Mouse (Mus musculus): ENCODE measurements at regions not wholly inside any gene's neighbourhood (a gene's known extent, or its start where the extent isn't known, plus 50 kb on each side); places are given as distances from the start of the nearest gene placed in this dataset.

- Histone ChIP-seq H3K36me3 (no peaks in the 10 kb centered on the region), H3K9ac (no peak overlapping the region), H3K4me3 (replicated peaks) (no peak overlapping the region), H3K9me3 (replicated peaks) (no peaks in the 10 kb centered on the region), H3K27me3 (no peaks in the 10 kb centered on the region), H3K27ac (no peak overlapping the region), H3K4me1 (no peaks in the 10 kb centered on the region), H3K4me2 (no peak overlapping the region)
- WGBS: 92% methylated on average over 2 of the region's 2 CpGs
- ATAC-seq (replicated peaks; ENCODE audit: low FRiP score): no peak
Measured at GRCm38 (mm10) chr6:73401059-73401458, 68.4 kb downstream of the 4931417E11Rik start.

DNA sequence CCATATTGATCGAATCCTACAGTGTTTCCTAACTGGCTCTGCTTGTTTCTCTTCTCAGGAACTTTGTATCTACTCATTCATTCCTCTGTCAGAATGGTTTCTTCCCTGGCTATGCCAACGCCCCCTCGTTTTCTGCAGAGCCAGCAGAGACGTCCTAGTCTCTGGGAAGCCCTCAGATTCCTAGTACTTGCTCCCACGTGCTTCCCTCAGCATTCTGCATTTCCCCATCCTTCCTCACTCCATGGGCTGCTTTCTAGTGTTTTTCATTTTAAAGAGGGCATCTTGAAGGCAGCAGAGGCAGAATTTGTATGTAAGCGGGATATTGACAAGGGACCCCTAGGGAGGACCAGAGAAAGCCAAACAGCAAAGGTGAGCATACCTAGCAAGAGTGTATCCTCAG, 80.2 kb downstream of the 4931417E11Rik start:
- Histone ChIP-seq H3K9ac (no peak overlapping the region), H3K4me2 (no peak overlapping the region), H3K4me3 (replicated peaks) (no peak overlapping the region), H3K36me3 (no peaks in the 10 kb centered on the region), H3K27me3 (no peaks in the 10 kb centered on the region), H3K9me3 (replicated peaks) (no peaks in the 10 kb centered on the region), H3K4me1 (no peaks in the 10 kb centered on the region), H3K27ac (no peak overlapping the region)
- WGBS: 58% methylated on average over 6 of the region's 6 CpGs
- no peak for ATAC-seq (replicated peaks; ENCODE audit: low FRiP score)

DNA sequence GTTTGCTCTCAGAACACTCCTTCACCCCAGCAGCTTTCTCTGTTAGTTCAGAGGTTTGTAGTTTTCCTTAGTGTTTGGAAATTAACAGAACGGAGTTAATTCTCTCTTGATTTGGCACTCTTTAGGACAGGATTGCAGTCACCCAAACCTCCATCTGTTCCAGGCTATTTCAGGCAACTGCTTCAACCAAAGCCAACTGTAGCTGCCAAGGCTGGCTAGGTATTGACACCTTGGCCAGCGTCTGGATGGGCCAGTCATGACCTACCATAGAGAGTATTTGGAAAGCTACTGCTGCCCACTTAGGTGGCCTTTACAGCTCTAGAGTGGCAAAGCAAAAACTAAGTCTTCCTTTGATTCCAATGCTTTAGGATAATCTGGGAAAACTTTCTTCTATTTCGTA, 83.2 kb downstream of the 4931417E11Rik start:
- no peaks in the 10 kb centered on the region for H3K9me3 ChIP-seq (replicated peaks)
- H3K4me3 ChIP-seq (replicated peaks): no peak overlapping the region
- no peak for ATAC-seq (replicated peaks; ENCODE audit: low FRiP score)
- no peaks in the 10 kb centered on the region for H3K27me3 ChIP-seq
- 85% methylated on average over 3 of the region's 3 CpGs for WGBS
- H3K4me2 ChIP-seq: no peak overlapping the region
- no peak overlapping the region for H3K27ac ChIP-seq
- no peaks in the 10 kb centered on the region for H3K4me1 ChIP-seq
- H3K9ac ChIP-seq: no peak overlapping the region
- H3K36me3 ChIP-seq: no peaks in the 10 kb centered on the region

DNA sequence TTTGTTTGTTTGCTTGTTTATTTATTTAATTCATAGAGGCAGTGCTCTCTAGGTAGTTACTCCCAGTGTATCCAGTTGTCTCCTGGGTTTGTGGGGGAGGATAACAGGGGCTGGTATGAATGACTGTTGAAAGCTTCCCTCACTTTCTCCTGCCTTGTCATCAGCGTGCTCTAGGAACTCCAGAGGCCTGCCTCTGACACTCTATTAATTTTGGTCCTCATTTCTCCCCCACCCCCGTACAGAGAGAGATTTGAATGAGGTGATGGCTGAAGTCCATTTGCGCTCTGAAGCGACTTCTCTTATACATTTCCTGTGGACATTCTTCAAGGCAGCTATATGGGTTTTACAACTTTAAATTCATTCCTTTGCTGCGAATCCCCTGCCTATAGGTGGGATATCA, 89.6 kb downstream of the 4931417E11Rik start:
- H3K27me3 ChIP-seq: no peaks in the 10 kb centered on the region
- H3K9ac ChIP-seq: no peak overlapping the region
- H3K4me2 ChIP-seq: no peak overlapping the region
- no peak overlapping the region for H3K4me3 ChIP-seq (replicated peaks)
- no peaks in the 10 kb centered on the region for H3K9me3 ChIP-seq (replicated peaks)
- H3K27ac ChIP-seq: no peak overlapping the region
- no peaks in the 10 kb centered on the region for H3K4me1 ChIP-seq
- 78% methylated on average over 5 of the region's 5 CpGs for WGBS
- no peak for ATAC-seq (replicated peaks; ENCODE audit: low FRiP score)
- no peaks in the 10 kb centered on the region for H3K36me3 ChIP-seq

DNA sequence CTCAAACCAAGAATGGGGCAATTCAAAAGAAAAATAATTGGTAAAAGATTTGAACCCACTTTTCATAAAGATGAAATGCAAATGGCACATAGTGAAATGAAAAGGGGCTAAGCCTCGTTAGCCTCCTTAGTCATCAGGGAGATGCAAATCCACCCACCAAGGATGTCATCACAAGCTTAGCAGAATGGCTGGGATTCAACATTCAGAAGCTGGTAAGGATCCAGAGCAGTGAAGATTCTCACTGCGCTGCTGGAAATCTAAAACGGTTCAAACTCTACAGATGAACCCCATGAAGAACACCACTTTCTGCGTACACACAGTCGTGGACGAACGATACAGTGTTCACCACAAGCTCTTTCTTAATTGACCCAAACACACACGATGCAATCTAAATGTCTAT, 91.6 kb downstream of the 4931417E11Rik start:
- 93% methylated on average over 8 of the region's 8 CpGs for WGBS
- H3K4me2 ChIP-seq: no peak overlapping the region
- no peaks in the 10 kb centered on the region for H3K36me3 ChIP-seq
- H3K4me1 ChIP-seq: no peaks in the 10 kb centered on the region
- ATAC-seq (replicated peaks; ENCODE audit: low FRiP score): no peak
- H3K27ac ChIP-seq: no peak overlapping the region
- H3K9ac ChIP-seq: no peak overlapping the region
- H3K27me3 ChIP-seq: no peaks in the 10 kb centered on the region
- no peaks in the 10 kb centered on the region for H3K9me3 ChIP-seq (replicated peaks)
- H3K4me3 ChIP-seq (replicated peaks): no peak overlapping the region

DNA sequence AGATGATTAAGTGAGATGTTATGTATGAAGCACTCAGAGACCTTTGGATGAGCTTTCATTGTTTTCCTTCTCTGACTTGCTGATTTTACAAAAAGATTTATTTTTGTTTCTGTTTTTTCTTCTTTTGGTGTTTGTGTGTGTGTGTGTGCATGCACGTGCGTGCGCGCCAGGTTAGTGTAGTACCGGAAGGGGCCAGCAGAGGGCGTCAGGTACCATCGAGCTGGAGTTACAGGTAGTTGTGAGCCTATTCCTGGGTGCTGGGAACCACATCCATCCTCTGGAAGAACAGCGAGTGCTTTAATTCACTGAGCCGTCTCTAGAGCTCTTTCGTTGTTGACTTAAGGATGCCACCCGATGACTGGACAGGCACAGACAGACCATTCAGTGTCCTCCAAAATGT, 93.2 kb downstream of the 4931417E11Rik start:
- Histone ChIP-seq H3K4me1 (no peaks in the 10 kb centered on the region), H3K4me2 (no peak overlapping the region), H3K9me3 (replicated peaks) (no peaks in the 10 kb centered on the region), H3K9ac (no peak overlapping the region), H3K4me3 (replicated peaks) (no peak overlapping the region), H3K27me3 (no peaks in the 10 kb centered on the region), H3K36me3 (no peaks in the 10 kb centered on the region), H3K27ac (no peak overlapping the region)
- 93% methylated on average over 11 of the region's 11 CpGs for WGBS
- ATAC-seq (replicated peaks; ENCODE audit: low FRiP score): no peak

DNA sequence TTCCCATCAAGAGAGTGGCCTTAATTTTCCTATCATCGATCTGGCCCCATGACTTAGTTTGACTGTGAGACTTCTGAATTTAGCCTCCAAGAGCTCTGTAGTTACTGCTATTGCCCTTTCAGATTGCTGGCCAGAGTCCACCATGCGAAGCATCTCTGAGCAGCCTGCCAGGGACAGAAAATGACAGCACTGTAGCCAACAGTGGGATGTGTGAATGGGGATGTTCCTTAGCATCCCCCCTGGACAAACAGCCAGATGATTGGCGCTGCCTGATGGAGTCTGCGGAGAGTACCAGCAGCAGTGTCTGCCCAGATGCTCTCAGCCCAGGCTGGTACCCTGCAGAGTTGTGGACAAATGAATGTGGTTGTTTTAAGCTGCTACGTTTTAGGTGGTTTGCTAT, 96.6 kb downstream of the 4931417E11Rik start:
- Histone ChIP-seq H3K27me3 (0 out of 2 replicates have a peak, but pooled peaks cover 3% of the 10 kb centered on the region), H3K36me3 (no peaks in the 10 kb centered on the region), H3K9me3 (replicated peaks) (no peaks in the 10 kb centered on the region), H3K4me1 (peaks cover 10% of the 10 kb centered on the region), H3K27ac (no peak overlapping the region), H3K4me2 (no peak overlapping the region), H3K9ac (no peak overlapping the region), H3K4me3 (replicated peaks) (no peak overlapping the region)
- ATAC-seq (replicated peaks; ENCODE audit: low FRiP score): no peak
- 84% methylated on average over 5 of the region's 5 CpGs for WGBS

DNA sequence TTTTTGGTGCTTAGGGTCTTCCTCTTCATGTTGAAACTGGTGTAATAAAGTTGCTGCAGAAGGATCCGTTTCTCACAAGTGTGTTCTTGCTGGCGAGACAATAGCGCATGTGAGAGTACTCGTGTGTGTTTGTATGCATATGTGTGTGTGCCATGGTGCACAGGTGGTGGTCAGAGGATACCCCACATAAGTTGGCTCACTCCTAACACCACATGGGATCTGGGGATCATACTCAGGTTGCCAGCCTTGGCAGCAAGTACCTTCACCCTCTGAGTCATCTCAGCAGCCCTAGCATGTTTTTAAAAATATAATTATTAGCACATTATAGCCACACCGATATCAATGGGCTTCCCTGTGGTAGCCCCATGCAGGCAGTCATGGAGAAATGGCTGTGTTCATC, 97.6 kb downstream of the 4931417E11Rik start:
- no peak for ATAC-seq (replicated peaks; ENCODE audit: low FRiP score)
- Histone ChIP-seq H3K9ac (no peak overlapping the region), H3K4me1 (peaks cover 13% of the 10 kb centered on the region), H3K27ac (no peak overlapping the region), H3K4me3 (replicated peaks) (no peak overlapping the region), H3K9me3 (replicated peaks) (no peaks in the 10 kb centered on the region), H3K27me3 (0 out of 2 replicates have a peak, but pooled peaks cover 3% of the 10 kb centered on the region), H3K4me2 (no peak overlapping the region), H3K36me3 (no peaks in the 10 kb centered on the region)
- 89% methylated on average over 5 of the region's 5 CpGs for whole genome bisulfite sequencing

GRCm38 (mm10) chr6:73370901-73371300, 98.6 kb downstream of the 4931417E11Rik start:
- no peak overlapping the region for H3K27ac ChIP-seq
- H3K4me3 ChIP-seq (replicated peaks): no peak overlapping the region
- 0 out of 2 replicates have a peak, but pooled peaks cover 3% of the 10 kb centered on the region for H3K27me3 ChIP-seq
- H3K9ac ChIP-seq: no peak overlapping the region
- no peak for ATAC-seq (replicated peaks; ENCODE audit: low FRiP score)
- peaks cover 13% of the 10 kb centered on the region for H3K4me1 ChIP-seq
- no peaks in the 10 kb centered on the region for H3K9me3 ChIP-seq (replicated peaks)
- H3K4me2 ChIP-seq: no peak overlapping the region
- H3K36me3 ChIP-seq: no peaks in the 10 kb centered on the region
- WGBS: 99% methylated on average over 4 of the region's 4 CpGs

DNA sequence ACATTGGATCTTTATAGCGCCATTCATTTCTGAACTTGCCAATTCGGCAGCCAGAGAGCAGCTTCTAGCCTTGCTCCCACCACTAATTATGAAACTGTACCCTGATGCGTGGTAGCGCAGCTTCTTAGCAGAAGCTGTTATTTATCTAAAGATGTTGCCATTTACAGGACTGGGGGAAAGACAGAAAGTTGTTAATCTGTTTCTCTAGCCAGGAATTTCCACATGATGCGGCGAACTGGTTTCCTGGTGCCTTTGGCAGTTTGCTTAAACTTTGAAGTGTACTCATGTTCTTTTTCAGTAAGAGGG, 100.7 kb downstream of the 4931417E11Rik start:
- Histone ChIP-seq H3K4me2 (peak overlapping the region; percentile 58), H3K27me3 (0 out of 2 replicates have a peak, but pooled peaks cover 3% of the 10 kb centered on the region), H3K36me3 (no peaks in the 10 kb centered on the region), H3K9me3 (replicated peaks) (no peaks in the 10 kb centered on the region), H3K4me1 (peaks cover 13% of the 10 kb centered on the region), H3K27ac (no peak overlapping the region), H3K9ac (no peak overlapping the region), H3K4me3 (replicated peaks) (peak overlapping the region; percentile 24)
- ATAC-seq (replicated peaks; ENCODE audit: low FRiP score): no peak
- 15% methylated on average over 6 of the region's 6 CpGs for WGBS

DNA sequence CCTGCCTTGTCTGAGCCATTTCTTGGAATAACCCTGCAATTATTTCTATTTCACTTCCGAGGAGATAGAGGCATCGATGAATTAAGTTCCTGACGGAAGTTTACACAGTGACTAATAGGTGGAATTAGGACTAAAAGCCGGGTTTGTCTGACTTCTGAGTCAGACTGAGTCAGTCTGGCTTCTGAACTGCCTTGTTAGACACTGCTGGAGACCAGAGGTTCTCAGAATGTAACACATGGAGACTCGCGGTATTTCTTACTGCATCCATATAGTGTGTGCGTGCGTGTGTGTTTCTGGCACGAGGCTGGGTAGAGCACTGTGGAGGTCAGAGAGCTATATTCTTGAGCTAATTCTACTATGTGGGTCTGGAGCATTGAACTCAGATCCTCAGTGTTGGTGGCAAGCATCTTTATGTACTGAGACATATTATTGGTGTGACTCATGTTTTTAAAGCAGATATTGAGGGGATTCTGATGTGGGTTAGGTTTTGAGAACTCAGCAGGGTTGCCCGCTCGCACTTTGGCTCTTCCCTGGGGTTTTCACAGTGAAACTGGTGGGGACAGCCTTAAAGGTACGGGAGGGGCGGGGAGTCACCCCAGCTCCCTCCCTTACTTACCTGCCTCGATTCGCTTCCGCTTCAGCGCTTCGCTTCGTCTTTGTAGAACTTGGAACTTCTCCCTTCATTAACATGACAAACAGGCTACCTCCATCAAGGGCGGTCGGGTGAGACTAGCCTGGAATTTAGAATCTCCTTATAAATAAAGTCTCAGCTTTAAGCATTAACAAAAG, 101.2 kb downstream of the 4931417E11Rik start:
- Histone ChIP-seq H3K4me3 (replicated peaks) (peak overlapping the region; percentile 24), H3K27me3 (0 out of 2 replicates have a peak, but pooled peaks cover 3% of the 10 kb centered on the region), H3K4me2 (peak overlapping the region; percentile 58), H3K36me3 (no peaks in the 10 kb centered on the region), H3K4me1 (peaks cover 13% of the 10 kb centered on the region), H3K9ac (no peak overlapping the region), H3K27ac (no peak overlapping the region), H3K9me3 (replicated peaks) (no peaks in the 10 kb centered on the region)
- ATAC-seq (replicated peaks; ENCODE audit: low FRiP score): peak; percentile 49
- 9% methylated on average over 21 of the region's 21 CpGs for WGBS

- Histone ChIP-seq H3K36me3 (no peaks in the 10 kb centered on the region), H3K4me3 (replicated peaks) (peak overlapping the region; percentile 24), H3K9me3 (replicated peaks) (no peaks in the 10 kb centered on the region), H3K4me2 (peak overlapping the region; percentile 58), H3K27ac (no peak overlapping the region), H3K4me1 (peaks cover 13% of the 10 kb centered on the region), H3K27me3 (0 out of 2 replicates have a peak, but pooled peaks cover 3% of the 10 kb centered on the region), H3K9ac (no peak overlapping the region)
- ATAC-seq (replicated peaks; ENCODE audit: low FRiP score): peak; percentile 71; the same call in 1 of the 2 replicates
- 6% methylated on average over 5 of the region's 5 CpGs for WGBS
Measured at GRCm38 (mm10) chr6:73367616-73368015, 101.9 kb downstream of the 4931417E11Rik start.

DNA sequence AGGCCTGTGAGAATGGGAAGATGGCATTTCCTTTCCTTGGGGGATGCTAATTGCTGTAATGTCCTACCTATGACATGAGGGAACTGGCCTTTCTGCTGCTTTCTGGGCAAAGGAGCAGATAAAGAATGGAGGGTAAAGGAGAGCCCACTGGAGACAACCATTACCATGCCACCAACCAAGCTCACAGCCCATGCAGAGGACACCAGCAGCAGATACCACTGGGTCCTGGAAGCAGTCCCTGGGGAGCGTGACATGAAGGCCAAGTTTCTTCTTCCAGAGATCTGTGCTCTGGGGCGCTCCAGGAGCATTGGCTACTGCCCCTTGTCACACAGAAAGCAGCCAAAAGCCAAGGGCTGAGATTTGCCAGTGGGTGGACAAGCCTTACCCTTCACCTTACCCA, 102.8 kb downstream of the 4931417E11Rik start:
- no peak overlapping the region for H3K27ac ChIP-seq
- 0 out of 2 replicates have a peak, but pooled peaks cover 3% of the 10 kb centered on the region for H3K27me3 ChIP-seq
- H3K4me3 ChIP-seq (replicated peaks): no peak overlapping the region
- no peaks in the 10 kb centered on the region for H3K9me3 ChIP-seq (replicated peaks)
- no peak for ATAC-seq (replicated peaks; ENCODE audit: low FRiP score)
- no peak overlapping the region for H3K4me2 ChIP-seq
- H3K4me1 ChIP-seq: peaks cover 13% of the 10 kb centered on the region
- WGBS: 88% methylated on average over 2 of the region's 2 CpGs
- H3K9ac ChIP-seq: no peak overlapping the region
- no peaks in the 10 kb centered on the region for H3K36me3 ChIP-seq
